Mouse (Mus musculus) lung, adult 18-20 months (tissue): ENCODE results near the gene Foxp2.

Experiments
- DNase-seq, 2 experiments: peaks; one replicate each; pipeline ENCODE4 v3.0.0; 2022; ENCODE audit warnings: mixed read lengths in 2 of 2

Gene Foxp2

GRCm38 (mm10) chr6:15120916-15121315 lies 219.8 kb downstream of the Foxp2 start:
- no peak for DNase-seq

GRCm38 (mm10) chr6:15121339-15121738 lies 220.2 kb downstream of the Foxp2 start:
- DNase-seq = no peak

DNA sequence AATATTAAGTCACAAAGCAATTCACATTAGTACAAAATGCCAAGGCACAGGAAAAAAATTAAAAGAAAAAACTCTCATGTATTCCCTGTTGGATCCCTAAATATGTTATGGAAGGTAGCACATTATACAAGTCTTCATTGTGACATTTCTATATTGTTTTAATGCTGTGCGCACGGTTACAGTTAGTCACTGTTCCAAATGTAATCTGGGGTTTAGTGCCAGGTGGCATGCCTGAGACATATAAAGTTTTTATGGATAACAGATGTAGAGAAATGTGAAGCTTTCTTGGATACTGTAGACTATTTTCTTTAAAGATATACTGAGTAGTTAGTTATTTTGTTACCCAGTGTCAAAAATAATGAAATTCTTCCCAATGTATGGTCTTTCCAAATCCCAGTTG lies 229.0 kb downstream of the Foxp2 start:
- no peak for DNase-seq

- no peak for DNase-seq
Observed at GRCm38 (mm10) chr6:15142094-15142493, 240.9 kb downstream of the Foxp2 start.

GRCm38 (mm10) chr6:15151619-15152018 lies 250.5 kb downstream of the Foxp2 start:
- DNase-seq = no peak

DNA sequence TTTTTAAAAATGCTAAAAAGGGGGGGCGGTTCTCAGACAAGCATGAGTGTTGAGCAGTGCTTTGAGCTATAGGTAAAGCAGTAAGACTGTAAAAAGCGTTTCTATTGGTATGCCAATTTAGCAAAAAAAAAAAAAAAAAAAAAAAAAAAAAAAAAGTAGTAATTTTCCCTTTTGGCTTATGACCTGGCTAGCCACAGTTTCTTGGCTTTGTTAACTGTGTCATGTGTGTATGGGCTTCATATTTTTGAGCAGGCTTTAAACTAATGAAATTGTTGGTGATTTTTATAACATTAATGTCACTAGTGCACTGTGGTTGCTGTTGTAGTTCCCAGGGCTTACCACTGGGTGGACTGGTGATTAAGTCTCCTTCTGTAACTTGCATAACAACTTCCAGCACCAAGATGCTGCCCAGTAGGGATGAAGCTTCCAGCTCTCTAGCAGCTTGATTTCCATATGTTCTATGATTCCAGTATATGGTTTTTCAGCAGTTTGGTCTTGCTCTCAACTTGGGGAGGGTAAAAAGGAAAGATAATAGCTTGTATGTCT lies 262.4 kb downstream of the Foxp2 start:
- DNase-seq = no peak

DNA sequence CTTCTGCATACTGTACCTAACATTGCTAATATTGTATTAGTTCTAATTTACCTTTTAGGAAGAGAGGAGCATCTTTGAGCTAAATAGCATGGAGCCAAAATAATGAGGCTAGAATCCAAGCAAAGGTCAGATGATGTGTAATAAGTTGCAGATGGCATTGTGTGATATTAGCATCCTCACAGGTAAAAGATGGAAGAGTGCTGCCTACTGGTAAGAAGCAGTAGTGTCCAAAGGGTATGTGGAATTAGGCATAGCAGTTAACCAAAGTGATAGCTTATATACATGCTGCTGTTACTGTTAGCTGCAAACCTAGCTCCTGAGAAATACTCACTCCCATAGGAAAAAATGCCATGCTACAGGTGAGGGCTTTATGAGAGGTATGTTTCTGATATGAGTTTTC lies 275.6 kb downstream of the Foxp2 start:
- no peak for DNase-seq

DNA sequence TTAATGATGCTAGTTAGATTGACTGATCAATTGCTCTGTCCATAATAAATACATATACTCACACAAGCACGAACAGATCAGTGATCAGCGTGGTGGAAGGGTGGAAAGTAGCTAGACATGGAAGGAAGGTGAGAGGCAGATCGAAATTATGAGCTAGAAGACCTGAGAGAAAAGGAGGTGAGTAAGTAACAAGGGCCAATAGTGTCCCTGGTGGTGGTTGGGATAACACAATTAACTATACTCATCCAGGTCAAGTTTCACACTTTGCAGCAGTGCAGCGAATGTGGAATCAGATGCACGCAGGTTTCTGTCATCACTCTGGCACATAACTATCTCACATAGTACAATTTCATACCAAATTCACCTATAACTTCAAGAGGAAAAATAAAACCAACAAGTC lies 291.7 kb downstream of the Foxp2 start:
- no peak for DNase-seq

- peak in 1 of 2 experiments; percentile 2 for DNase-seq
Observed at GRCm38 (mm10) chr6:15242176-15242942, 341.2 kb downstream of the Foxp2 start.

DNA sequence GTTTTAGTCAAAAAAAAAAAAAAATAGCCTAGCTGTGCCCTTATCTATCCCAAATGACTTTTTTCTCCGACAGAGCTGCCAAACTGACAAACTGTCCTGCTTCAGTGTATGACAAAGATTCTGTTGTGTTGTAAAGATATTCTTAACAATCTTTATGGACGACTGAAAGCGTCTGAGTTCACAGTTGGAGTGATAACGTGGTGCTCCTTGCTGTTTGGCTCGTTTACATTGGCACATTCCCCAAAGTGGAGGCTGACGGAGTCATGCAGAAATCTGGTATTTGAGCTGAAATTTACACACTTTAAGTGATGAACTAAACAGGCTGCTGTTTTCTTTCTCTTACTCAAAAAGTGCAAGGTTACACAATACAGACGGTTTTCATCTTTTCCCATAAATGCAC lies 356.2 kb downstream of the Foxp2 start:
- DNase-seq = peak in 1 of 2 experiments; percentile 9

DNA sequence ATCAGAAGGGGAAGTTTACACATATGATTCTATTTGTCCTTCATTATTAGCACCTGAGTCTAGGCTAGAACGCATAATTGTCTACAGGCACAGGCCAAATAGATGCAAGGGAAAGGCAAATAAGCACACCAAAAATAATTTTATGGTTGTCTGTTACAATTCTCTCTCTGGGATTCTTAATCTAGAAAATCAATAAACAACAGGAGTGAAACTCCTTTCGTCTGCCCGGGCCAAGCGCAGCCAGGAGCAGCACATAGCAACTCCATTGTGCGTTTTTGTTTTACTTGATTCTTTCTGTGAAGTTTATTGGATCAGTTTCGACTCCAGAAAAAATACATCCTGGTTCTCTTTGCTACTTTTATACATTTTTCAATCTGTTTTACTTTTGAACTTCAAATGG lies 356.7 kb downstream of the Foxp2 start:
- no peak for DNase-seq

DNA sequence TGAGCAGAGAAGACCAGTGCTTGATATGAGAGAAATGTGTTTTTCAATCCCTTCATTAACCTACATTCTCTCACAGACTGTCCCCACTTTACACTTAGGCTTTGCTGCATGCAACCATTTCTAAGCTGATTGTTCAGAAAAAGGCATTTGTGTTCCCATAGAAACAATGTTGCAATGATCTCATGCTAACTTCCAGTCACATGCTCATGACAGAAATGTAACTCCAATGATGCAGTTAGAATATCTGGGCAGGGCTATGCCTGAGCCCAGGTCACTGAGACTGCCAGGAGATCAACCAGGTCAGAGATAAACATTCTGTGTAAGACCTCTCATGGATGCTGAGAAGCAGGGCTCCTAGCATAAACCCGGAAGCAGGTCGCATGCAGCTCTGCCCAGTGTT lies 367.0 kb downstream of the Foxp2 start:
- no peak for DNase-seq

GRCm38 (mm10) chr6:15285213-15285612 lies 384.1 kb downstream of the Foxp2 start:
- no peak for DNase-seq

DNA sequence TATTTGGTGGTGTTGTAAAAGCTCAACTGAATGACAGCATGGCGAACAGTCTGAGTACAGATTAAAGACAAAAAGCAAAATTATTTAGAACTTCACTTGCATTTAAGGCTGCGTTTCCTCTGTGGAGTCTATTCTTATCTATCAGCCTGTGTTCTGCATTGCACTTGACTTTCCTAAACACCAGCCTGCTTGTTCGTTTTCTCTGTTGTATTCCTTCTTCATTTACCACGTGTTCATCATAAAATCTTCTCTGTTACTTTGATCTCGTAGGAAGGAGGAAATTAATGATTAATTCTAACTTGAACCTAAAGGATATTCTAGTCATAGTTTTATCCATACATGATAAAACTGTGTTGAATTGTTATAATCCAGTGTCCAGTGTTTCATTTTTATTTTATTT lies 392.9 kb downstream of the Foxp2 start:
- DNase-seq = no peak

GRCm38 (mm10) chr6:15299279-15299678 lies 398.1 kb downstream of the Foxp2 start:
- DNase-seq = no peak

DNA sequence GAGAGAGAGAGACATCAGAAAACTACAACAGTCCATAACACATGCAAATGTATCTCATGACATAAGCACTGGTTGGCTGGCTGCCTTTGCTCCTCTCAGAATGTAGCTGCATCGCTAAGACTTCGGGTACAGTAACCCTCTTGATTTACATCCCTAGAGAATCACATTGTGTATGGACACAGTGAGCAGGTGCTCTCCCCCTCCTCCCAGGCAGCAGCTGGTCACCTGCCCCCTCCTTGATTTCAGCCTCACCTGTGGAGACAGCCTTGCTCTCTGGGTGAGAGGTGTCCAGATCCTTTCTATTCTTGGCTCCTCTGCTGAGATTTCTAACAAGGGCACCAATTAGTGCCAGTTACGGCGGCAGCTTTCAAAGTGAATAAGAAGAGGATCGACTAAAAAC lies 409.5 kb downstream of the Foxp2 start:
- no peak for DNase-seq

DNA sequence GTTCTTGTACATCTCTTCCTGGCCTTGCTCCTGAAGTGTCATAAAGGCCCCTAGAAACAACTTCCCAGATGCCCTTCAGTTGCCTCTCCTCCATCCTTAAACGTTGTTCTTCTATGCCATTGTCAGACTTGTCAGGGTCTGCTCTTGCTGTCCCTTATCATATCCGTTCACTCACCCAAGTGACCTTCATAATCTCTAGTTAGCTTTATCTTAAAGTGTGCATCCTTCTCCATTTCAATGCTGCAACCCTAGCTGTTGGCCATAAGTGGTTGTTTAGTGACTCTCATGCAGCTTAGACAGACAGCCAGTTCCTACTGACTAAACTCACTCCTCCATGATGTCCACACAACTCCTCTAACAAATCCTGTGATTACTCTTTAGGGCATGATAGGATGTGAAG lies 415.8 kb downstream of the Foxp2 start:
- no peak for DNase-seq

GRCm38 (mm10) chr6:15318343-15318742 lies 417.2 kb downstream of the Foxp2 start:
- no peak for DNase-seq

DNA sequence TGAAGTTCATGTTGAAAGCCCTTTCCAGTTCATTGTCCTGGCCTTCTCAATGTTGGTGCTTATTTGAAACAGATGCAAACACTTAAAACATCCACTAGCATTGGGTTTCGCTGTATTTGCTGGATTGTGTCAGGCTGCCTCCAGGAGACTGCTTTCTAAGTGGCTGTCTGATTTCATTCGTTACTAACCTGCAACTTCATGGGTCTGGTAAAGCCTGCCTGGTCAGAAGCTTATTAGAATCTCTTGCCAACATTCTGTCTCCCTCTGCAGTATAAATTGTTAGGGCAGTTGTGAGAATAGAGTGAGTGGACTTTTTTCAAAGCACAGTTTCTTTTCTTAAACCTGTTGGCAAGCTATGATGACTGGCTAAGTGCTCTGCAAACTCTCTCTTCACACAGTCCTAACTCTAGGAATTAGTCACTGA lies 420.4 kb downstream of the Foxp2 start:
- peak; percentile 4 to 17 for DNase-seq

GRCm38 (mm10) chr6:15323099-15323498 lies 421.9 kb downstream of the Foxp2 start:
- DNase-seq = no peak

- DNase-seq = no peak
Observed at GRCm38 (mm10) chr6:15347705-15348104, 446.6 kb downstream of the Foxp2 start.

DNA sequence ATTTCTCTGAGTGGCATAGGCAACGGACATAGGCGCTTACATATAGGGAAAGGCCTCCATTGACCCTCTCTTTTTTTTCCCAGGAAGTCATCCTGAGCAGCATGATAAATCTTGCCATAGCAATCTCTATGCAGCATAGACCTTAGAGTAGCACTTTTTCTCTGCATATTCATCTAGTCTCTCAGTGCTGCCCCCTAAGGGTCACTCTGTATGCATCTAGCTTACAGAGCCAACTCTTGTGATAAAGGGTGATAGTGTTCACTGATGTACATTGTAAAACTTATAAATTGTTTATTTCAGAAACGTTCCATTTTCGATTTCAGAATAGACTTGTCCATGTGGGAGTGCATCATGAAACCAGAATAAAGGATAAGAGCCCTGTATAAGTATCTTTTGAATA lies 454.7 kb downstream of the Foxp2 start:
- no peak for DNase-seq

- DNase-seq = no peak
Observed at GRCm38 (mm10) chr6:15370281-15370680, 469.1 kb downstream of the Foxp2 start.

GRCm38 (mm10) chr6:15370827-15371226 lies 469.7 kb downstream of the Foxp2 start:
- no peak for DNase-seq

- DNase-seq = no peak
Observed at GRCm38 (mm10) chr6:15373621-15374020, 472.5 kb downstream of the Foxp2 start.
